Mouse (Mus musculus): ENCODE measurements around the gene Ctnnal1.

DNA sequence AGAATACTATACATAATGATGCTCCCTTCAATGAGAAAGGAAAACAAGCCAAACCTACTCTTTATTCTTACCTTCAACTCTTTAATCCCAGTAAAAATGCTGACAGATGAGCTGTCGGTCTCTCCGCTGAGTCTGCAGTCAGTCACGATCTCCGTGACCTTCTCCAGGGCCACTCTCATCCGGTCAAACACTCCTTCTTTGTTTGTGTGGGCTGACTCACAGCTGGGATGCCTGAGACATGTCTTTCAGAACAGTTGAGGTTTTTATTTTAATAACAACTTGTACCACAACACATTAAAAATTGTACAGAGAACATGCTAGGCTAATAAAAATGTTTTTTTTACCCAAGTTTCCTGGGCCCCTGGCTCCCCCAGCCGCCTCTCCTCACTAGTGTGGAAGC, 27.3 kb downstream of the Ctnnal1 start:
- TF ChIP-seq CTCF (IDR thresholded peaks at IDR 0.05; ENCODE audit: low read depth) (no peak), EP300 (optimal IDR thresholded peaks at IDR 0.05) (no peak)
